In the genomic region with DNA sequence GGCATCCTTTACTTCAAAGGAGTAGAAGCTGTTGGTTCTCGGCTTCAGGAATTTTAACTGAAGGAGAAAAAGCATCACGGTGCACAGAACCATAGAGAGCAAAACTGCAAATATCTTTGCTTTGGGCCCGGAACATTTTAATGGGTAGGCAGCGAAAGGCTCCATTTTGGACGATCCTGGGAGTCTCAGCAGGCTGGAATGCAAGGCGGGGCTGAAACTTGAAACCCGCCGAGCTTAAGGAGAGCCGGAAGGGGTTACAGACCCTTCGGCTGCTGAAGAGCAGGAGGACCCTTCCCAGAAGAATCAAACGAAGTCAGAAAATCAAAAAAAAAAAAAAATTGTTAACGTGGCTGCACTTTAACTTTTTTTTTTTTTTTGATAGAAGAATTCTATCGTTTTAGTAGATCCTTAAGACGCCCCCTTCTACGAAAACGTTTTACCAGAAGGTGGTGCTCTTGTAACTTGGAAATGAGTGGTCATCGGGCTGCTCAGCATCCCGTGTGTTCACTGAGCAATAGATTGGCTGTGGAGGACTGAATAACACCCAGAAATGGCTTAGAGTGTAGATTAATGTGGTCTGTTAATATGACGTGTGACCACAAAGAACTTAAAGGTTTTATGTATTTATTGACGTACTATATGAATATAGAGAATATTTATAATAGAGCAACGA, we compare ENCODE assay signal across 8 mouse cellular contexts. TPM values are rescaled to one million over a fixed set of nuclear protein-coding genes. Genes with fewer than 3 reads are reported as not detected.
DNase-seq lines count a peak whose midpoint lies in the region; ATAC-seq and TF ChIP-seq lines count a peak whose summit lies in the region.

Gpx8 (minus strand) TSS at position 200 of the 673 bp plus-strand sequence.

- H3K27me3 ChIP-seq in embryonic facial prominence, embryonic 10.5 days (replicated peaks; ENCODE audit: low read depth, poor library complexity, severe bottlenecking), result no peaks in the 10 kb centered on the region
- no peaks in the 10 kb centered on the region for H3K27me3 ChIP-seq in kidney, adult 2 months (replicated peaks; ENCODE audit: control insufficient read depth, insufficient read depth, low read length)
- no peaks in the 10 kb centered on the region for H3K27me3 ChIP-seq in midbrain, embryonic 16.5 days (ENCODE audit: control insufficient read depth, insufficient read depth, low read depth, low read length)
- no peaks in the 10 kb centered on the region for H3K27me3 ChIP-seq in stomach, postnatal 0 days (ENCODE audit: control insufficient read depth, insufficient read depth, low read length)

- peak within 1 kb of the TSS; percentile 81 for H3K4me2 ChIP-seq in midbrain, embryonic 16.5 days (ENCODE audit: low read length)
- H3K4me2 ChIP-seq in stomach, postnatal 0 days (replicated peaks; ENCODE audit: low read depth), result peak within 1 kb of the TSS; percentile 57

- no peak for TF ChIP-seq POLR2A in kidney, adult 2 months (IDR thresholded peaks at IDR 0.05; ENCODE audit: low read depth, low read length)

- ATAC-seq in frontal cortex, adult (ENCODE audit: low TSS enrichment), result peak; percentile 91
- ATAC-seq in midbrain, embryonic 16.5 days, result peak; percentile 91
- ATAC-seq in stomach, postnatal 0 days (ENCODE audit: low FRiP score, low TSS enrichment), result peak; percentile 89

- peak; percentile 49 for TF ChIP-seq CTCF in kidney, adult 2 months (conservative IDR thresholded peaks at IDR 0.05; ENCODE audit: insufficient read depth, insufficient read length, low read depth, low read length)
- peak; percentile 78 for TF ChIP-seq CTCF in stomach, postnatal 0 days (IDR thresholded peaks at IDR 0.05; ENCODE audit: low read depth)

- peaks cover 32% of the 10 kb centered on the region for H3K36me3 ChIP-seq in embryonic facial prominence, embryonic 10.5 days (replicated peaks)
- no peaks in the 10 kb centered on the region for H3K36me3 ChIP-seq in kidney, adult 2 months (ENCODE audit: control insufficient read depth, insufficient read depth, low read length)
- no peaks in the 10 kb centered on the region for H3K36me3 ChIP-seq in midbrain, embryonic 16.5 days (ENCODE audit: control insufficient read depth, insufficient read depth, low read length)
- no peaks in the 10 kb centered on the region; the same call in 1 of the 2 replicates for H3K36me3 ChIP-seq in stomach, postnatal 0 days (ENCODE audit: control insufficient read depth, insufficient read depth, low read length)

- H3K9me3 ChIP-seq in embryonic facial prominence, embryonic 10.5 days, result no peaks in the 10 kb centered on the region
- no peaks in the 10 kb centered on the region for H3K9me3 ChIP-seq in midbrain, embryonic 16.5 days (replicated peaks; ENCODE audit: control insufficient read depth, low read length, poor library complexity, severe bottlenecking)
- no peaks in the 10 kb centered on the region for H3K9me3 ChIP-seq in stomach, postnatal 0 days (ENCODE audit: control insufficient read depth, low read length)

- peak within 1 kb of the TSS; percentile 59 for H3K9ac ChIP-seq in midbrain, embryonic 16.5 days (ENCODE audit: low read depth, low read length)
- H3K9ac ChIP-seq in stomach, postnatal 0 days (ENCODE audit: low read length), result peak within 1 kb of the TSS; percentile 61

- peak within 1 kb of the TSS; percentile 86 for H3K27ac ChIP-seq in embryonic facial prominence, embryonic 10.5 days (replicated peaks)
- peak within 1 kb of the TSS; percentile 78 for H3K27ac ChIP-seq in kidney, adult 2 months (ENCODE audit: insufficient read depth, low read depth, low read length)
- peak within 1 kb of the TSS; percentile 31; the same call in 1 of the 2 replicates for H3K27ac ChIP-seq in midbrain, embryonic 16.5 days (ENCODE audit: low read length)
- peak within 1 kb of the TSS; percentile 63 for H3K27ac ChIP-seq in stomach, postnatal 0 days (replicated peaks)

- peak within 1 kb of the TSS; percentile 69 for H3K4me3 ChIP-seq in embryonic facial prominence, embryonic 10.5 days
- peak within 1 kb of the TSS; percentile 64 for H3K4me3 ChIP-seq in kidney, adult 2 months (ENCODE audit: insufficient read depth, low read depth, low read length)
- peak within 1 kb of the TSS; percentile 50 for H3K4me3 ChIP-seq in midbrain, embryonic 16.5 days (ENCODE audit: low read depth, low read length)
- H3K4me3 ChIP-seq in stomach, postnatal 0 days (ENCODE audit: low read depth, low read length), result peak within 1 kb of the TSS; percentile 54

- no peak for TF ChIP-seq EP300 in stomach, postnatal 0 days (optimal IDR thresholded peaks at IDR 0.05)

- 7% methylated on average over 21 of the region's 21 CpGs for WGBS in embryonic facial prominence, embryonic 10.5 days
- 4% methylated on average over 21 of the region's 21 CpGs for WGBS in kidney, adult 2 months
- WGBS in midbrain, embryonic 16.5 days, result 4% methylated on average over 21 of the region's 21 CpGs
- WGBS in stomach, postnatal 0 days, result 3% methylated on average over 21 of the region's 21 CpGs

- peaks cover 13% of the 10 kb centered on the region for H3K4me1 ChIP-seq in embryonic facial prominence, embryonic 10.5 days
- H3K4me1 ChIP-seq in kidney, adult 2 months (ENCODE audit: control insufficient read depth, insufficient read depth, low read length), result no peaks in the 10 kb centered on the region
- H3K4me1 ChIP-seq in midbrain, embryonic 16.5 days (ENCODE audit: control insufficient read depth, insufficient read depth, low read length), result no peaks in the 10 kb centered on the region
- H3K4me1 ChIP-seq in stomach, postnatal 0 days (replicated peaks; ENCODE audit: control insufficient read depth, insufficient read depth), result no peaks in the 10 kb centered on the region

- DNase-seq in frontal cortex, postnatal 25 days (ENCODE audit: low spot score in 2 of 2), result no peak
- DNase-seq in embryonic facial prominence, embryonic 10.5 days (ENCODE audit: low spot score), result peak; percentile 86
- DNase-seq in heart, adult 8-10 months (ENCODE audit: low spot score), result peak; percentile 57
- peak; percentile 61 for DNase-seq in kidney, adult 2 months
- DNase-seq in liver, result peak; percentile 35
- peak; percentile 65 for DNase-seq in stomach, postnatal 0 days (ENCODE audit: low spot score)

RNA-seq across cellular contexts. Expression of gene Gpx8, which starts in this region (rescaled TPM):
- polyA plus RNA-seq in embryonic facial prominence, embryonic 10.5 days (2016; fragmentation: Nextera tagmentation; extraction: Ambion mirVana), result 90.2 and 98.3 TPM in 2 replicates
- total RNA-seq in heart, adult 8-10 months (2022), result 10 to 100 TPM; 32.6 to 36.7 (median 35.6) TPM
- polyA plus RNA-seq in kidney, adult 2 months (2012; rRNA removed), result 6.5 and 9.2 TPM in 2 replicates
- 38.4 and 40.5 TPM in 2 replicates for polyA plus RNA-seq in midbrain, embryonic 16.5 days (2015; fragmentation: Nextera tagmentation; extraction: Ambion mirVana)
- polyA plus RNA-seq in stomach, postnatal 0 days (2015; fragmentation: Nextera tagmentation; extraction: Ambion mirVana), result 96.8 and 104 TPM in 2 replicates

Comparison
In these comparisons a context has a peak if more than half of its experiments do, and no peak if none do; other contexts are left out.
1. DNase-seq: peak in embryonic facial prominence, embryonic 10.5 days (single experiment), heart, adult 8-10 months (single experiment), kidney, adult 2 months (single experiment), liver (single experiment) and stomach, postnatal 0 days (single experiment); none in frontal cortex, postnatal 25 days (0 of 2).
2. H3K27ac ChIP-seq: peak in every context shown above with its lines; median percentile 86 in embryonic facial prominence, embryonic 10.5 days; 78 in kidney, adult 2 months; 63 in stomach, postnatal 0 days; 31 in midbrain, embryonic 16.5 days.
3. Peak in every context shown above with its lines, with median percentiles within 50 percentile points of each other: ATAC-seq and H3K4me3 ChIP-seq.